Mouse (Mus musculus) lung, postnatal 0 days (tissue): ENCODE measurements around the gene Rab44. TPM values are rescaled to one million over a fixed set of nuclear protein-coding genes. Genes with fewer than 3 reads are reported as not detected.

ENCODE experiments used
- ATAC-seq: fragments of 200-750 bp; cut with Nextera tagmentation; 2 replicates; pipeline ENCODE4 v1.8.0; 2017; ENCODE audit warnings: moderate library complexity
- DNase-seq: peaks from one replicate; pipeline ENCODE4 v3.0.0-alpha.2; 2016; ENCODE audit warnings: low spot score
- H3K27ac ChIP-seq: fragments of 300-500 bp; sonication (generic); 2 replicates; pipeline ENCODE4 v1.5.1; 2014; ENCODE audit warnings: antibody characterized with exemption, mild to moderate bottlenecking, low read length, mixed read lengths
- H3K27me3 ChIP-seq: fragments of 300-500 bp; sonication (generic); replicated peaks from 2 replicates; pipeline ENCODE4 v1.6.1; 2014; ENCODE audit warnings: low read length, mixed read lengths; ENCODE audit not compliant: insufficient read depth
- H3K36me3 ChIP-seq: fragments of 300-500 bp; sonication (generic); 2 replicates; pipeline ENCODE4 v1.6.1; 2014; ENCODE audit warnings: low read length, mixed read lengths; ENCODE audit not compliant: insufficient read depth
- H3K4me1 ChIP-seq: fragments of 300-500 bp; sonication (generic); 2 replicates; pipeline ENCODE4 v1.6.1; 2014; ENCODE audit warnings: antibody characterized with exemption, low read depth, low read length, mixed read lengths; ENCODE audit not compliant: insufficient read depth
- H3K4me2 ChIP-seq: fragments of 300-500 bp; sonication (generic); replicated peaks from 2 replicates; pipeline ENCODE4 v1.6.1; 2014; ENCODE audit warnings: low read depth, mild to moderate bottlenecking, low read length, moderate library complexity, mixed read lengths
- H3K4me3 ChIP-seq: fragments of 300-500 bp; sonication (generic); 2 replicates; pipeline ENCODE4 v1.5.1; 2014; ENCODE audit warnings: low read depth, low read length
- H3K9ac ChIP-seq: fragments of 300-500 bp; sonication (generic); replicated peaks from 2 replicates; pipeline ENCODE4 v1.6.1; 2014; ENCODE audit warnings: low read depth, mild to moderate bottlenecking
- H3K9me3 ChIP-seq: fragments of 300-500 bp; sonication (generic); 2 replicates; pipeline ENCODE4 v1.6.1; 2016; ENCODE audit warnings: low read length, mixed read lengths
- CTCF ChIP-seq: IDR thresholded peaks from 2 replicates; pipeline ENCODE4 v1.5.1; 2016; ENCODE audit warnings: antibody characterized with exemption, mild to moderate bottlenecking
- EP300 ChIP-seq: IDR thresholded peaks from 2 replicates; pipeline ENCODE4 v1.6.1; 2016; ENCODE audit warnings: antibody characterized with exemption, mild to moderate bottlenecking, control low read depth
- WGBS: fragments of 180-500 bp; shearing (Covaris S2); extraction: QIAGEN DNeasy Blood & Tissue Kit; methylation state at CpG from one replicate; pipeline ENCODE4 v1.1.7; 2014; 5-methylcytosine and 5-hydroxymethylcytosine counted together
- polyA plus RNA-seq: library from polyadenylated mRNA; unstranded; fragments of >200 nt; fragmentation: Nextera tagmentation; extraction: Ambion mirVana; gene quantifications from 2 replicates; pipeline ENCODE4 v1.2.1, GENCODE M21; 2015

Rab44 gene
- polyA plus RNA-seq, 1 experiment from 2014 or later, result 1.0 TPM

- ATAC-seq, result no peak
- no peak overlapping the region for H3K4me3 ChIP-seq
- no peak overlapping the region for H3K4me2 ChIP-seq
- no peak for DNase-seq
- 71% methylated on average over 5 of the region's 5 CpGs for WGBS
- H3K27me3 ChIP-seq, result no peaks in the 10 kb centered on the region
- no peaks in the 10 kb centered on the region for H3K9me3 ChIP-seq
- no peak for TF ChIP-seq CTCF
- H3K4me1 ChIP-seq, result no peaks in the 10 kb centered on the region; the same call in 1 of the 2 replicates
- H3K36me3 ChIP-seq, result no peaks in the 10 kb centered on the region
- no peak overlapping the region for H3K9ac ChIP-seq
- H3K27ac ChIP-seq, result no peak overlapping the region
These were observed 42.1 kb upstream of the Rab44 start for GRCm38 (mm10) chr17:29071820-29072219.

GRCm38 (mm10) chr17:29072701-29073307 is 41.1 kb upstream of the Rab44 start:
- no peak for DNase-seq
- no peak overlapping the region for H3K4me2 ChIP-seq

DNA sequence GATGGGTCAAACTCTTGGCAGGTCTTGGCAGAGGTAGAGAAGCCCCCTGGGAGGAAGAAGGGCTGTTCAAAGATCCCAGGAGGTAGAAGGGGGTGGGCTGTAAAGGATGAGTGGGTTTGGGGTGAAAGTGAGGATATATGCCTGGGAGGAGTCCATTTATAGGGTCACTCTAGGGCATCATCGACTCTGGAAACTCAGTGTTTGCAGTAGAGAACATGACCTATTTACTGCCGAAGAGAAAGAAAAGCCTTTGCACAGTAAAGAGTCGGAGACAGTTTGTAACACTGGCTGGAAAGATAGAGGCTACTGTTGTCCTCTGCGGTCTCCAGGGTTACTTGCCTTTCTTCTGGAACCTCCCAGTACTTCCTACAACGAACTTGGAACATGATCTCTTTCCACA is 40.6 kb upstream of the Rab44 start:
- 53% methylated on average over 5 of the region's 5 CpGs for WGBS
- no peaks in the 10 kb centered on the region for H3K27me3 ChIP-seq
- H3K36me3 ChIP-seq, result no peaks in the 10 kb centered on the region
- TF ChIP-seq CTCF (no peak), EP300 (no peak)
- H3K9me3 ChIP-seq, result no peaks in the 10 kb centered on the region
- ATAC-seq, result no peak
- no peak for DNase-seq
- no peak overlapping the region for H3K9ac ChIP-seq
- no peak overlapping the region for H3K27ac ChIP-seq
- H3K4me2 ChIP-seq, result no peak overlapping the region
- H3K4me3 ChIP-seq, result no peak overlapping the region
- no peaks in the 10 kb centered on the region; the same call in 1 of the 2 replicates for H3K4me1 ChIP-seq

More at GRCm38 (mm10) chr17:29072701-29073307, 41.1 kb upstream of the Rab44 start:
- Histone ChIP-seq H3K36me3 (no peaks in the 10 kb centered on the region), H3K27me3 (no peaks in the 10 kb centered on the region), H3K9ac (no peak overlapping the region), H3K9me3 (no peaks in the 10 kb centered on the region), H3K4me1 (no peaks in the 10 kb centered on the region; the same call in 1 of the 2 replicates), H3K27ac (no peak overlapping the region), H3K4me3 (no peak overlapping the region)
- no peak for TF ChIP-seq CTCF
- ATAC-seq, result no peak
- WGBS, result 20% methylated on average over 11 of the region's 11 CpGs

- no peaks in the 10 kb centered on the region for H3K36me3 ChIP-seq
- H3K4me3 ChIP-seq, result no peak overlapping the region
These were observed 39.9 kb upstream of the Rab44 start for GRCm38 (mm10) chr17:29074085-29074484.

DNA sequence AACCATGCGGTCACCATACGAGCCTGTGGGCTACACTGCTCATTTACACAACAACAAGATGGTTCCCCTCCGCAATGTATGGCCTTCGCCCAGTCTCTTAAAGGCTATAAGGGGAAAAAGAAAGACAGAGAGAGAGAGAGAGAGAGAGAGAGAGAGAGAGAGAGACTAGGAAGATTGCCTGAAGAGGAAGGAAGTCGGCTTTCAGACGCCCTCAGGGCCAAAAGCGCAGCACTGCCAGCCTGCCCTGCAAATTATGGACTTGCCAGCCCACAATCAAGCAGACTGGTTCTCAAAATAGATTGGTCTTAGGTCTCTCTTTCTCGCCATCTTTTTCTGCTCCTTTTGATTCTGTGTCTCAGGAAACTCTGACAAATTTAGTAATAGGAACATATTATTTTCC is 37.7 kb upstream of the Rab44 start:
- Histone ChIP-seq H3K9me3 (no peaks in the 10 kb centered on the region), H3K27me3 (no peaks in the 10 kb centered on the region), H3K27ac (no peak overlapping the region), H3K4me1 (peaks cover 5% of the 10 kb centered on the region; the same call in 1 of the 2 replicates), H3K4me3 (no peak overlapping the region), H3K36me3 (no peaks in the 10 kb centered on the region), H3K4me2 (no peak overlapping the region), H3K9ac (no peak overlapping the region)
- ATAC-seq (no peak), DNase-seq (no peak)
- WGBS, result 74% methylated on average over 8 of the region's 8 CpGs
- no peak for TF ChIP-seq EP300

More at GRCm38 (mm10) chr17:29074085-29074484, 39.9 kb upstream of the Rab44 start:
- H3K4me2 ChIP-seq, result no peak overlapping the region
- H3K27ac ChIP-seq, result no peak overlapping the region
- no peaks in the 10 kb centered on the region for H3K27me3 ChIP-seq
- no peak overlapping the region for H3K9ac ChIP-seq
- H3K9me3 ChIP-seq, result no peaks in the 10 kb centered on the region
- TF ChIP-seq EP300 (no peak), CTCF (no peak)
- no peak for ATAC-seq
- WGBS, result 69% methylated on average over 13 of the region's 13 CpGs
- DNase-seq, result no peak
- peaks cover 3% of the 10 kb centered on the region; the same call in 1 of the 2 replicates for H3K4me1 ChIP-seq

DNA sequence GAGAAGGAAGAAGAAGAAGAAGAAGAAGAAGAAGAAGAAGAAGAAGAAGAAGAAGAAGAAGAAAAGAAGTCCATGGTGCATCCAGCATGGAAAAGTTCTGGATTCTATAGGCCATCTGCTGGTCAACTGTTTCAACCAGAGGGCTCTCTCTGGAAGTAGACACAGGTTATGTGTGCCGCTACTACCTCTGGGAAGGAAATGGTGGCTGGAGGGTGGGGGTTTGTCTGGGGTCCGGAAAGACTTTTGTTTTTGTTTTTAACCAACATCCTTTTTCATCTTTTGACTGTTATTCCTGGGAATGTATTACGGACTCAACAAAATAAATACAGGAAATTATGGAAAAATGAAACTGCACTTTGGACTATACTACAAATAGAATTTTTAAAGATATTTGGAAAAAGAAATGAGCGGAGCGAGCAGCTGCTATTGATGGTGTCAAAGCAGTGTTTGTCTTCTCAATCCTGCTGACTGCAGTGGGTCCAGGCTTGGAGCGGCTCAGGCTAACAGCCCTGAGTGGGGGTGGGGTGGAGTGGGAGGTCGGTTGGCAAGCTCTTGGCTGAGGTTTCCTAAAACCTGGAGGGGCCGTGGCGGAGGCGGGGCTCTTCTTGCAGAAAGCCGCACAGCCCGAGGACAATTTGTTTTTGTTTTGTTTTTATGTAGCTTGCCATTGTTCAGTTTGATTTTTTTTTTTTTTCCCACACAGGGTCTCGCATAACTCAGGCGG is 36.0 kb upstream of the Rab44 start:
- Histone ChIP-seq H3K27me3 (no peaks in the 10 kb centered on the region), H3K9ac (peak overlapping the region; percentile 36; the same call in 1 of the 2 replicates), H3K4me3 (peak overlapping the region; percentile 36), H3K27ac (peak overlapping the region; percentile 40; the same call in 1 of the 2 replicates), H3K4me2 (peak overlapping the region; percentile 56), H3K9me3 (no peaks in the 10 kb centered on the region), H3K36me3 (no peaks in the 10 kb centered on the region), H3K4me1 (peaks cover 5% of the 10 kb centered on the region; the same call in 1 of the 2 replicates)
- 10% methylated on average over 14 of the region's 14 CpGs for WGBS
- DNase-seq (peak; percentile 74), ATAC-seq (peak; percentile 66)
- no peak for TF ChIP-seq EP300
- no peak; the same call in 1 of the 2 replicates for TF ChIP-seq CTCF
